Mouse (Mus musculus): ENCODE data around the gene Sh3bp5. TPM values are rescaled to one million over a fixed set of nuclear protein-coding genes. Genes with fewer than 3 reads are reported as not detected.
A peak's percentile ranks its signal among the peaks of the same experiment; 100 is the strongest.

The Sh3bp5 gene
- total RNA-seq, 2 experiments from 2014 or later, result 50.8 to 56.6 TPM

GRCm38 (mm10) chr14:31383470-31384050, 52.3 kb downstream of the Sh3bp5 start:
- intact Hi-C loops (cut with DNase I; ENCODE audit: low total_unique reads), result loop anchor here (5.0 kb wide), 2 partner anchors 79 to 94 kb away; no protein-coding TSS in a partner anchor
- no peak for DNase-seq

- intact Hi-C loops (cut with DNase I; ENCODE audit: low total_unique reads), result loop anchor here (5.0 kb wide), 2 partner anchors 80 to 95 kb away; no protein-coding TSS in a partner anchor
- no peak for DNase-seq
Observed at GRCm38 (mm10) chr14:31382276-31382675, 53.6 kb downstream of the Sh3bp5 start.

- intact Hi-C loops (cut with DNase I; ENCODE audit: low total_unique reads), result loop anchor here (10.0 kb wide), 1 partner anchor 122 kb away; the partner anchor contains the start of genes Bap1 and Phf7
- no peak for DNase-seq
Observed at GRCm38 (mm10) chr14:31376331-31376730, 59.5 kb downstream of the Sh3bp5 start.

- intact Hi-C loops (cut with DNase I; ENCODE audit: low total_unique reads), result loop anchor here (10.0 kb wide), 1 partner anchor 120 kb away; the partner anchor contains the start of genes Bap1 and Phf7
- no peak for DNase-seq
Observed at GRCm38 (mm10) chr14:31374390-31374789, 61.5 kb downstream of the Sh3bp5 start.

GRCm38 (mm10) chr14:31369377-31369776, 66.5 kb downstream of the Sh3bp5 start:
- DNase-seq, result no peak
- intact Hi-C loops (cut with DNase I; ENCODE audit: low total_unique reads), result loop anchor here (5.0 kb wide), 1 partner anchor 103 kb away; no protein-coding TSS in a partner anchor

- intact Hi-C loops (cut with DNase I; ENCODE audit: low total_unique reads), result loop anchor here (5.0 kb wide), 1 partner anchor 104 kb away; no protein-coding TSS in a partner anchor
- DNase-seq, result no peak
Observed at GRCm38 (mm10) chr14:31367951-31368350, 67.9 kb downstream of the Sh3bp5 start.

- DNase-seq, result peak; percentile 68
- intact Hi-C loops (cut with DNase I; ENCODE audit: low total_unique reads), result loop anchor here (5.0 kb wide), 1 partner anchor 107 kb away; no protein-coding TSS in a partner anchor
Observed at GRCm38 (mm10) chr14:31365350-31365749, 70.5 kb downstream of the Sh3bp5 start.

- intact Hi-C loops (cut with DNase I; ENCODE audit: low total_unique reads), result no loop called here
- DNase-seq, result no peak
Observed at GRCm38 (mm10) chr14:31364589-31364988, 71.3 kb downstream of the Sh3bp5 start.

- intact Hi-C loops (cut with DNase I; ENCODE audit: low total_unique reads), result no loop called here
- no peak for DNase-seq
Observed at GRCm38 (mm10) chr14:31362236-31362635, 73.6 kb downstream of the Sh3bp5 start.

GRCm38 (mm10) chr14:31345367-31345766, 90.5 kb downstream of the Sh3bp5 start:
- no peak for DNase-seq
- intact Hi-C loops (cut with DNase I; ENCODE audit: low total_unique reads), result no loop called here

- DNase-seq, result no peak
- intact Hi-C loops (cut with DNase I; ENCODE audit: low total_unique reads), result no loop called here
Observed at GRCm38 (mm10) chr14:31343241-31343640, 92.6 kb downstream of the Sh3bp5 start.

- intact Hi-C loops (cut with DNase I; ENCODE audit: low total_unique reads), result no loop called here
- no peak for DNase-seq
Observed at GRCm38 (mm10) chr14:31337947-31338346, 97.9 kb downstream of the Sh3bp5 start.

- intact Hi-C loops (cut with DNase I; ENCODE audit: low total_unique reads), result no loop called here
- DNase-seq, result no peak
Observed at GRCm38 (mm10) chr14:31337406-31337805, 98.5 kb downstream of the Sh3bp5 start.

- intact Hi-C loops (cut with DNase I; ENCODE audit: low total_unique reads), result no loop called here
Observed at GRCm38 (mm10) chr14:31336369-31337155, 99.3 kb downstream of the Sh3bp5 start, which contains the start of gene Capn7. Capn7 (plus strand) TSS chr14:31336638.

GRCm38 (mm10) chr14:31335765-31336164, 100.1 kb downstream of the Sh3bp5 start:
- intact Hi-C loops (cut with DNase I; ENCODE audit: low total_unique reads), result no loop called here
- DNase-seq, result no peak

More at GRCm38 (mm10) chr14:31336369-31337155, 99.3 kb downstream of the Sh3bp5 start, which contains the start of gene Capn7:
- peak; percentile 99 for DNase-seq

- intact Hi-C loops (cut with DNase I; ENCODE audit: low total_unique reads), result no loop called here
- no peak for DNase-seq
Observed at GRCm38 (mm10) chr14:31330957-31331356, 104.9 kb downstream of the Sh3bp5 start.

- intact Hi-C loops (cut with DNase I; ENCODE audit: low total_unique reads), result loop anchor here (5.0 kb wide), 1 partner anchor 57 kb away; no protein-coding TSS in a partner anchor
- no peak for DNase-seq
Observed at GRCm38 (mm10) chr14:31329741-31330140, 106.1 kb downstream of the Sh3bp5 start.

GRCm38 (mm10) chr14:31327681-31328080, 108.2 kb downstream of the Sh3bp5 start:
- no peak for DNase-seq
- intact Hi-C loops (cut with DNase I; ENCODE audit: low total_unique reads), result loop anchor here (5.0 kb wide), 1 partner anchor 55 kb away; no protein-coding TSS in a partner anchor

GRCm38 (mm10) chr14:31327196-31327595, 108.7 kb downstream of the Sh3bp5 start:
- no peak for DNase-seq
- intact Hi-C loops (cut with DNase I; ENCODE audit: low total_unique reads), result loop anchor here (5.0 kb wide), 1 partner anchor 55 kb away; no protein-coding TSS in a partner anchor

- no peak for DNase-seq
- intact Hi-C loops (cut with DNase I; ENCODE audit: low total_unique reads), result loop anchor here (5.0 kb wide), 1 partner anchor 54 kb away; no protein-coding TSS in a partner anchor
Observed at GRCm38 (mm10) chr14:31326770-31327169, 109.1 kb downstream of the Sh3bp5 start.

Data from gastrocnemius, postnatal 14 days (tissue).